ENCODE assay signal across 10 mouse cellular contexts in the genomic region with DNA sequence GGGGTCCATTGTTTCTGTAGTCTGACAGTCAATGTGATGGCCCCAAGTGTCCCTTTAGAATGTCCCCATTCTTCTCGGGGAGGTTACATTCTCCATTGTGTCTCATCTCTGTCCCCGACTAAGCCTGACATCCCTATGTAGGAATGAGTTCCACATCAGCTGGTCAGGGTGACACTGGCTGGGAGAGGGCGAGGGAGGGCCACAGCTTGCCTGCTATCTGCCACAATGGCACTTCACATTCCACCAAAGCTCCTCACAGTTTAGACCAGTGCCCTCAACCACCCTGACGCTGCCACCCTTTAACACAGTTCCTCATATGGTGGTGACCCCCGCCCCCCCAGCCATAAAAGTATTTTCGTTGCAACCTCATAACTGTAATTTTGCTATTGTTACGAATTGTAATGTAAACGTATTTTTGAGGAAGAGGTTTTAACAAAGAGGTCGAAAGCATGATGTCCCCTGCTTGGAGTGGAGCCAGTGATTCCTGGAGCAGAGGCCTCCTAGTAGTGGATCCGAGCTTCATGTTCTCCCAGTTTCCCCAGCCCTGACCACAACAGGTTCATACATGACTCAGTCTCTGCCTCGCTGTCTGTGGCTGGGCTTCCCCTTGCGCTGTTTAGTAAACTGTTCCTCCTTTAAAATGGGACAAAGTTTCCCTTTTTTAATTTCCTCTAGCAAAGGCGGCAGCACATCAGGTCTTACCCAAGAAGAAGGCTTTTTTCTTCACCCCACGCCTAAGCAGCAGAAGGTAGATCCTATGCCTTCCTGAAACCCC. TPM values are rescaled to one million over a fixed set of nuclear protein-coding genes. Genes with fewer than 3 reads are reported as not detected.
DNase-seq lines count a peak whose midpoint lies in the region; ATAC-seq and TF ChIP-seq lines count a peak whose summit lies in the region.
"Had no signal": no experiment of that assay in that cellular context is flagged by ENCODE, and none has a peak within 500 bp of the region (broad histone marks: within the 10 kb centered on the region; RNA-seq: fewer than 3 reads in every experiment).

No protein-coding gene starts in this region.

- H3K27ac ChIP-seq in heart, embryonic 10.5 days, result 0 out of 2 replicates have a peak overlapping the region, but pooled peaks have one; percentile 6
- peak overlapping the region; percentile 62 for H3K27ac ChIP-seq in lung, embryonic 15.5 days

- no peak for TF ChIP-seq CTCF in lung, adult 2 months (IDR thresholded peaks at IDR 0.05; ENCODE audit: insufficient read depth, low read length)

- 0 out of 2 replicates have a peak, but pooled peaks cover 2% of the 10 kb centered on the region for H3K36me3 ChIP-seq in heart, embryonic 10.5 days
- no peaks in the 10 kb centered on the region for H3K36me3 ChIP-seq in lung, embryonic 15.5 days

- no peak for TF ChIP-seq POLR2A in lung, adult 2 months (IDR thresholded peaks at IDR 0.05; ENCODE audit: borderline replicate concordance, extremely low read depth, low read depth, low read length)

- no peak for DNase-seq in heart, embryonic 10.5 days (ENCODE audit: low spot score)
- DNase-seq in heart, postnatal 14 days, result no peak
- no peak for DNase-seq in lung, adult 2 months
- peak; percentile 76 for DNase-seq in brain, adult 2 months (ENCODE audit: low read depth, low spot score)
- no peak for DNase-seq in cerebellum, postnatal 25 days
- no peak for DNase-seq in embryo, embryonic 9.5 days (ENCODE audit: extremely low spot score)
- DNase-seq: cerebellum, adult 9-11 months; left cerebral cortex, postnatal 4 days had no signal

- peaks cover 21% of the 10 kb centered on the region for H3K27me3 ChIP-seq in heart, embryonic 10.5 days (ENCODE audit: insufficient read depth, poor library complexity, severe bottlenecking)
- no peaks in the 10 kb centered on the region for H3K27me3 ChIP-seq in lung, embryonic 15.5 days

- peaks cover 51% of the 10 kb centered on the region for H3K4me1 ChIP-seq in heart, embryonic 10.5 days
- H3K4me1 ChIP-seq in lung, embryonic 15.5 days, result peaks cover 62% of the 10 kb centered on the region
- H3K4me1 ChIP-seq in lung, adult 2 months (ENCODE audit: control insufficient read depth, insufficient read depth, low read length), result peaks cover 19% of the 10 kb centered on the region

- WGBS in heart, embryonic 10.5 days, result 73% methylated on average over 14 of the region's 14 CpGs
- 57% methylated on average over 14 of the region's 14 CpGs for WGBS in lung, embryonic 15.5 days
- WGBS in lung, adult 2 months, result 61% methylated on average over 14 of the region's 14 CpGs

- H3K4me3 ChIP-seq in heart, embryonic 10.5 days, result no peak overlapping the region
- no peak overlapping the region for H3K4me3 ChIP-seq in lung, embryonic 15.5 days
- H3K4me3 ChIP-seq in lung, adult 2 months (replicated peaks; ENCODE audit: extremely low read depth, low read depth, low read length), result no peak overlapping the region

- no peak overlapping the region for H3K9ac ChIP-seq in lung, embryonic 15.5 days

- no peak overlapping the region for H3K4me2 ChIP-seq in lung, embryonic 15.5 days

- ATAC-seq in lung, embryonic 15.5 days (ENCODE audit: borderline replicate concordance, extremely low read depth, low FRiP score, low TSS enrichment), result no peak
- ATAC-seq in megakaryocyte progenitor cell, adult 5-6 weeks (replicated peaks; ENCODE audit: poor library complexity), result peak; percentile 67

- intact Hi-C loops in heart, postnatal 14 days (cut with DNase I), result loop anchor here (5.0 kb wide), 1 partner anchor 45 kb away; no protein-coding TSS in a partner anchor

- H3K9me3 ChIP-seq in heart, embryonic 10.5 days, result no peaks in the 10 kb centered on the region
- H3K9me3 ChIP-seq in lung, embryonic 15.5 days, result no peaks in the 10 kb centered on the region

RNA-seq across cellular contexts. Expression of a gene that starts 47.4 kb away (rescaled TPM):
- 11.2 and 18.0 TPM in 2 replicates for polyA plus RNA-seq in heart, embryonic 10.5 days (2016; fragmentation: Nextera tagmentation; extraction: Ambion mirVana)
- 10 to 100 TPM; 12.4 to 13.3 TPM for total RNA-seq in heart, postnatal 14 days (2021)
- 48.0 and 52.7 TPM in 2 replicates for polyA plus RNA-seq in lung, embryonic 15.5 days (2015; fragmentation: Nextera tagmentation; extraction: Ambion mirVana)
- 22.1 and 28.0 TPM in 2 replicates for polyA plus RNA-seq in lung, adult 2 months (2012; rRNA removed)
- total RNA-seq in megakaryocyte progenitor cell, adult 5-6 weeks (2015), result 0.05 and 0.37 TPM in 2 replicates
- 0.03 and 1.2 TPM in 2 replicates for total RNA-seq in megakaryocyte progenitor cell, adult 5-6 weeks (2017)
